Mouse (Mus musculus) kidney, postnatal 10 days (tissue): ENCODE measurements at regions not wholly inside any gene's neighbourhood (a gene's known extent, or its start where the extent isn't known, plus 50 kb on each side); places are given as distances from the start of the nearest gene placed in this dataset.

Experiments used
- DNase-seq: peaks from one replicate; pipeline ENCODE4 v3.0.0; 2021; ENCODE audit warnings: mixed read lengths

GRCm38 (mm10) chr6:51012086-51012830 lies 358.0 kb upstream of the Npvf start:
- peak; percentile 57 for DNase-seq

GRCm38 (mm10) chr6:51015735-51016134 lies 361.5 kb upstream of the Npvf start:
- peak; percentile 45 for DNase-seq

- DNase-seq, result no peak
Observed at GRCm38 (mm10) chr6:51016441-51017070, 362.3 kb upstream of the Npvf start.

GRCm38 (mm10) chr6:51017260-51017999 lies 363.2 kb upstream of the Npvf start:
- no peak for DNase-seq

GRCm38 (mm10) chr6:51021206-51021605 lies 367.0 kb upstream of the Npvf start:
- DNase-seq, result no peak

GRCm38 (mm10) chr6:51023361-51023760 lies 369.1 kb upstream of the Npvf start:
- no peak for DNase-seq

- DNase-seq, result peak; percentile 35
Observed at GRCm38 (mm10) chr6:51024756-51025155, 370.5 kb upstream of the Npvf start.

- no peak for DNase-seq
Observed at GRCm38 (mm10) chr6:51025411-51025810, 371.2 kb upstream of the Npvf start.

- no peak for DNase-seq
Observed at GRCm38 (mm10) chr6:51027296-51027695, 373.1 kb upstream of the Npvf start.

GRCm38 (mm10) chr6:51029516-51029915 lies 375.3 kb upstream of the Npvf start:
- DNase-seq, result no peak

GRCm38 (mm10) chr6:51029953-51030352 lies 375.7 kb upstream of the Npvf start:
- DNase-seq, result no peak

- DNase-seq, result no peak
Observed at GRCm38 (mm10) chr6:51033835-51034234, 379.6 kb upstream of the Npvf start.

GRCm38 (mm10) chr6:51036074-51036473 lies 381.8 kb upstream of the Npvf start:
- no peak for DNase-seq

GRCm38 (mm10) chr6:51036553-51036952 lies 382.3 kb upstream of the Npvf start:
- DNase-seq, result peak; percentile 73

- DNase-seq, result no peak
Observed at GRCm38 (mm10) chr6:51036956-51037355, 382.7 kb upstream of the Npvf start.

GRCm38 (mm10) chr6:51039486-51040180 lies 385.4 kb upstream of the Npvf start:
- DNase-seq, result no peak

GRCm38 (mm10) chr6:51043970-51044369 lies 388.5 kb upstream of the Nfe2l3 start:
- DNase-seq, result no peak

- peak; percentile 58 for DNase-seq
Observed at GRCm38 (mm10) chr6:51044873-51045272, 387.6 kb upstream of the Nfe2l3 start.

- DNase-seq, result peak; percentile 27
Observed at GRCm38 (mm10) chr6:51052451-51052921, 380.0 kb upstream of the Nfe2l3 start.

GRCm38 (mm10) chr6:51057229-51057628 lies 375.2 kb upstream of the Nfe2l3 start:
- no peak for DNase-seq

- no peak for DNase-seq
Observed at GRCm38 (mm10) chr6:51059923-51060847, 372.3 kb upstream of the Nfe2l3 start.
